Mouse (Mus musculus) liver, embryonic 14.5 days (tissue): ENCODE results near the gene Gm4881.

Source experiments
- CTCF ChIP-seq: IDR thresholded peaks from 2 replicates; pipeline ENCODE4 v1.5.1; 2016; ENCODE audit warnings: antibody characterized with exemption, low read depth, control low read depth
- EP300 ChIP-seq: IDR thresholded peaks from 2 replicates; pipeline ENCODE4 v1.6.1; 2016; ENCODE audit warnings: antibody characterized with exemption, low read depth

GRCm38 (mm10) chr7:24918763-24919323 lies 25.5 kb downstream of the Gm4881 start:
- TF ChIP-seq CTCF (no peak), EP300 (no peak)
